ENCODE assay signal across 15 mouse cellular contexts in genomic region chr7:143588006-143588405, GRCm38 (mm10). TPM values are rescaled to one million over a fixed set of nuclear protein-coding genes. Genes with fewer than 3 reads are reported as not detected.
DNase-seq lines count a peak whose midpoint lies in the region; ATAC-seq and TF ChIP-seq lines count a peak whose summit lies in the region.
"Had no signal": no experiment of that assay in that cellular context is flagged by ENCODE, and none has a peak within 500 bp of the region (broad histone marks: within the 10 kb centered on the region; RNA-seq: fewer than 3 reads in every experiment).

No protein-coding gene starts in this region.

- dilution Hi-C loops in CH12.LX (cut with MboI; ENCODE audit: extremely low pct_ligation_motif_present, extremely low pct_unique_long_range_greater_than_20kb, low sequenced_read_pairs), result no loop called here

- H3K9me3 ChIP-seq in CH12.LX (replicated peaks; ENCODE audit: low read length) (no peaks in the 10 kb centered on the region), E14TG2a.4 (ENCODE audit: low read length) (no peaks in the 10 kb centered on the region)
- no peaks in the 10 kb centered on the region for H3K9me3 ChIP-seq in forebrain, embryonic 12.5 days
- H3K9me3 ChIP-seq in midbrain, embryonic 11.5 days (ENCODE audit: control insufficient read depth, low read length), result no peaks in the 10 kb centered on the region
- H3K9me3 ChIP-seq: embryonic facial prominence, embryonic 12.5 days; forebrain, embryonic 10.5 days; liver, embryonic 13.5 days had no signal

- no peak overlapping the region for H3K4me3 ChIP-seq in CH12.LX (replicated peaks in 1 of 3; ENCODE audit: low read depth in 2 of 3, low read length in 2 of 3, poor library complexity in 1 of 3)
- H3K4me3 ChIP-seq in E14TG2a.4 (replicated peaks; ENCODE audit: low read length), result 0 out of 2 replicates have a peak overlapping the region, but pooled peaks have one; percentile 0
- no peak overlapping the region for H3K4me3 ChIP-seq in forebrain, embryonic 12.5 days (replicated peaks)
- no peak overlapping the region for H3K4me3 ChIP-seq in midbrain, embryonic 11.5 days (ENCODE audit: low read depth, low read length)
- H3K4me3 ChIP-seq: embryonic facial prominence, embryonic 12.5 days; forebrain, embryonic 10.5 days; liver, embryonic 13.5 days had no signal

- H3K27ac ChIP-seq in CH12.LX (ENCODE audit: insufficient read depth, low read depth), result no peak overlapping the region
- H3K27ac ChIP-seq in forebrain, embryonic 12.5 days, result no peak overlapping the region
- H3K27ac ChIP-seq in midbrain, embryonic 11.5 days (ENCODE audit: low read depth, low read length), result no peak overlapping the region
- H3K27ac ChIP-seq: embryonic facial prominence, embryonic 12.5 days; forebrain, embryonic 10.5 days; liver, embryonic 13.5 days had no signal

- WGBS in forebrain, embryonic 12.5 days, result 93% methylated on average over 4 of the region's 4 CpGs
- WGBS in midbrain, embryonic 11.5 days, result 95% methylated on average over 4 of the region's 4 CpGs

- no peak for TF ChIP-seq EP300 in CH12.LX (IDR thresholded peaks at IDR 0.05; ENCODE audit: low read length)

- no peak for TF ChIP-seq CTCF in CH12.LX (conservative IDR thresholded peaks at IDR 0.05 in 1 of 2, IDR thresholded peaks at IDR 0.05 in 1 of 2; ENCODE audit: low read depth in 2 of 2, low read length in 2 of 2)
- no peak for TF ChIP-seq CTCF in E14TG2a.4 (conservative IDR thresholded peaks at IDR 0.05; ENCODE audit: low read length)

- TF ChIP-seq RAD21 in CH12.LX (IDR thresholded peaks at IDR 0.05; ENCODE audit: low read depth, low read length), result no peak

- H3K27me3 ChIP-seq in CH12.LX (replicated peaks) (no peaks in the 10 kb centered on the region), E14TG2a.4 (ENCODE audit: insufficient read depth, low read length) (no peaks in the 10 kb centered on the region)
- no peaks in the 10 kb centered on the region for H3K27me3 ChIP-seq in forebrain, embryonic 12.5 days
- H3K27me3 ChIP-seq in midbrain, embryonic 11.5 days (ENCODE audit: control insufficient read depth, insufficient read depth, low read length), result no peaks in the 10 kb centered on the region
- H3K27me3 ChIP-seq: embryonic facial prominence, embryonic 12.5 days; liver, embryonic 13.5 days had no signal

- peaks cover 97 to 99% of the 10 kb centered on the region in 2 experiments for H3K36me3 ChIP-seq in CH12.LX (replicated peaks in 1 of 2; ENCODE audit: control insufficient read depth in 1 of 2, insufficient read depth in 1 of 2, low read length in 1 of 2)
- peaks cover 100% of the 10 kb centered on the region for H3K36me3 ChIP-seq in E14TG2a.4 (ENCODE audit: insufficient read depth, low read length)
- peaks cover 88% of the 10 kb centered on the region for H3K36me3 ChIP-seq in forebrain, embryonic 12.5 days (replicated peaks)
- peaks cover 25% of the 10 kb centered on the region for H3K36me3 ChIP-seq in midbrain, embryonic 11.5 days (ENCODE audit: control insufficient read depth, insufficient read depth, low read length)

- DNase-seq in CH12.LX (ENCODE audit: extremely low read depth), result no peak
- DNase-seq in cerebellum, postnatal 14 days, result peak; percentile 41 to 48
- peak; percentile 69 for DNase-seq in heart, adult 8-10 months (ENCODE audit: low spot score)
- DNase-seq in urinary bladder, postnatal 36 days (ENCODE audit: low spot score in 2 of 2), result no peak
- no peak for DNase-seq in midbrain, embryonic 11.5 days (ENCODE audit: low spot score, missing footprints)
- DNase-seq: adrenal gland, adult 2 months; liver, embryonic 13.5 days; right cerebral cortex, adult 18-20 months; thymus, adult 2 months had no signal

- H3K4me1 ChIP-seq in CH12.LX (ENCODE audit: control insufficient read depth in 1 of 2, insufficient read depth in 2 of 2) (peaks cover 4 to 33% of the 10 kb centered on the region in 2 experiments), E14TG2a.4 (replicated peaks; ENCODE audit: low read depth, low read length) (peaks cover 74% of the 10 kb centered on the region)
- no peaks in the 10 kb centered on the region for H3K4me1 ChIP-seq in forebrain, embryonic 12.5 days
- H3K4me1 ChIP-seq in midbrain, embryonic 11.5 days (ENCODE audit: control insufficient read depth, insufficient read depth, low read length), result no peaks in the 10 kb centered on the region
- H3K4me1 ChIP-seq: embryonic facial prominence, embryonic 12.5 days; forebrain, embryonic 10.5 days; liver, embryonic 13.5 days had no signal

- no peak for TF ChIP-seq POLR2A in CH12.LX (IDR thresholded peaks at IDR 0.05; ENCODE audit: low read depth, low read length)

- H3K9ac ChIP-seq in CH12.LX (ENCODE audit: insufficient read depth, low read depth), result no peak overlapping the region
- no peak overlapping the region for H3K9ac ChIP-seq in forebrain, embryonic 12.5 days
- no peak overlapping the region for H3K9ac ChIP-seq in midbrain, embryonic 11.5 days (ENCODE audit: low read length)
- H3K9ac ChIP-seq: embryonic facial prominence, embryonic 12.5 days; liver, embryonic 13.5 days had no signal

- H3K79me2 ChIP-seq in CH12.LX (replicated peaks; ENCODE audit: control insufficient read depth, extremely low read depth, insufficient read depth, poor library complexity, severe bottlenecking), result peaks cover 42% of the 10 kb centered on the region

- in situ Hi-C loops in CH12.LX (cut with MboI; ENCODE audit: low pct_ligation_motif_present, low pct_unique_long_range_greater_than_20kb, low sequenced_read_pairs), result no loop called here

- ATAC-seq in forebrain, embryonic 12.5 days (ENCODE audit: low FRiP score), result no peak
- no peak for ATAC-seq in midbrain, embryonic 11.5 days (ENCODE audit: low FRiP score)
- ATAC-seq: lung, postnatal 0 days had no signal

- H3K4me2 ChIP-seq in CH12.LX (ENCODE audit: insufficient read depth, low read depth, poor library complexity, severe bottlenecking), result no peak overlapping the region
- no peak overlapping the region for H3K4me2 ChIP-seq in forebrain, embryonic 12.5 days
- no peak overlapping the region for H3K4me2 ChIP-seq in midbrain, embryonic 11.5 days
- H3K4me2 ChIP-seq: embryonic facial prominence, embryonic 12.5 days; liver, embryonic 13.5 days had no signal

TF ChIP-seq in CH12.LX, 34 proteins besides CTCF, POLR2A, EP300 and RAD21:
- TF ChIP-seq POLR2AphosphoS2 (IDR thresholded peaks at IDR 0.05; ENCODE audit: low read depth, low read length) (0 out of 2 replicates have a peak, but pooled peaks have one; percentile 13), RCOR1 (conservative IDR thresholded peaks at IDR 0.05; ENCODE audit: low read depth, low read length) (no peak), NELFE (IDR thresholded peaks at IDR 0.05; ENCODE audit: low read depth, low read length) (no peak), BHLHE40 (IDR thresholded peaks at IDR 0.05; ENCODE audit: low read depth, low read length) (no peak), UBTF (IDR thresholded peaks at IDR 0.05; ENCODE audit: low read depth, low read length) (no peak), MXI1 (IDR thresholded peaks at IDR 0.05; ENCODE audit: low read depth, low read length) (no peak), CHD2 (IDR thresholded peaks at IDR 0.05; ENCODE audit: low read length) (no peak), IRF4 (IDR thresholded peaks at IDR 0.05; ENCODE audit: low read depth, low read length) (no peak)
TF ChIP-seq in CH12.LX: peak in this region for 1.

RNA-seq across cellular contexts. Expression of gene Cars, which starts 11.9 kb away (rescaled TPM):
- total RNA-seq in CH12.LX (2012; rRNA removed), result 162 and 222 TPM in 2 replicates
- total RNA-seq in CH12.LX (2014; rRNA removed), result 99.0 and 118 TPM in 2 replicates
- 170 and 184 TPM in 2 replicates for polyA plus RNA-seq in CH12.LX (2012; ENCODE audit: insufficient read length, low read depth)
- total RNA-seq in heart, adult 8-10 months (2022), result 10 to 100 TPM; 18.4 to 25.1 (median 22.4) TPM
- 69.0 and 74.3 TPM in 2 replicates for polyA plus RNA-seq in forebrain, embryonic 12.5 days (2016; fragmentation: Nextera tagmentation; extraction: Ambion mirVana)
- 68.9 and 75.7 TPM in 2 replicates for polyA plus RNA-seq in midbrain, embryonic 11.5 days (2014; fragmentation: Nextera tagmentation; extraction: Ambion mirVana)

RNA-seq across cellular contexts. Expression of gene Nap1l4, which starts 39.1 kb away (rescaled TPM):
- total RNA-seq in CH12.LX (2012; rRNA removed) (121 and 139 TPM in 2 replicates), CH12.LX (2014; rRNA removed) (168 and 175 TPM in 2 replicates)
- polyA plus RNA-seq in CH12.LX (2012; ENCODE audit: insufficient read length, low read depth), result 154 and 209 TPM in 2 replicates
- 100 to 1,000 TPM; 172 to 189 (median 180) TPM for total RNA-seq in heart, adult 8-10 months (2022)
- 357 and 369 TPM in 2 replicates for polyA plus RNA-seq in forebrain, embryonic 12.5 days (2016; fragmentation: Nextera tagmentation; extraction: Ambion mirVana)
- 190 and 194 TPM in 2 replicates for polyA plus RNA-seq in midbrain, embryonic 11.5 days (2014; fragmentation: Nextera tagmentation; extraction: Ambion mirVana)

RNA-seq across cellular contexts. Expression of gene Tnfrsf26, which starts 40.5 kb away (rescaled TPM):
- total RNA-seq in CH12.LX (2012; rRNA removed), result 7.5 and 8.3 TPM in 2 replicates
- 8.3 and 10.6 TPM in 2 replicates for total RNA-seq in CH12.LX (2014; rRNA removed)
- 5.4 and 5.7 TPM in 2 replicates for polyA plus RNA-seq in CH12.LX (2012; ENCODE audit: insufficient read length, low read depth)
- total RNA-seq in heart, adult 8-10 months (2022), result under 1 TPM; 0.19 to 0.80 (median 0.57) TPM
- 0.12 and 0.22 TPM in 2 replicates for polyA plus RNA-seq in forebrain, embryonic 12.5 days (2016; fragmentation: Nextera tagmentation; extraction: Ambion mirVana)
- polyA plus RNA-seq in midbrain, embryonic 11.5 days (2014; fragmentation: Nextera tagmentation; extraction: Ambion mirVana), result 0.19 and 0.44 TPM in 2 replicates
- total RNA-seq: left cerebral cortex, postnatal 25 days had no signal

Comparison
In these comparisons a context has a peak if more than half of its experiments do, and no peak if none do; other contexts are left out.
1. DNase-seq: peak in cerebellum, postnatal 14 days (2 of 2) and heart, adult 8-10 months (single experiment); none in CH12.LX (single experiment), urinary bladder, postnatal 36 days (0 of 2) and midbrain, embryonic 11.5 days (single experiment).